Comparison of ENCODE assay signal across 8 mouse cellular contexts in genomic region chr19:30174074-30174670, GRCm38 (mm10). TPM values are rescaled to one million over a fixed set of nuclear protein-coding genes. Genes with fewer than 3 reads are reported as not detected.
DNase-seq lines count a peak whose midpoint lies in the region; ATAC-seq and TF ChIP-seq lines count a peak whose summit lies in the region.

No protein-coding gene starts in this region.

- ATAC-seq in hindbrain, embryonic 11.5 days (ENCODE audit: low FRiP score) = no peak
- no peak for ATAC-seq in liver, embryonic 16.5 days (ENCODE audit: low read depth)

- TF ChIP-seq CTCF in E14TG2a.4 (conservative IDR thresholded peaks at IDR 0.05; ENCODE audit: low read length) = no peak

- H3K9ac ChIP-seq in hindbrain, embryonic 11.5 days (ENCODE audit: low read depth, low read length) = peak overlapping the region; percentile 75
- H3K9ac ChIP-seq in liver, embryonic 16.5 days (ENCODE audit: low read depth, low read length) = no peak overlapping the region; the same call in 1 of the 2 replicates

- H3K36me3 ChIP-seq in E14TG2a.4 (ENCODE audit: insufficient read depth, low read length) = peaks cover 38% of the 10 kb centered on the region
- no peaks in the 10 kb centered on the region for H3K36me3 ChIP-seq in hindbrain, embryonic 11.5 days (ENCODE audit: control insufficient read depth, insufficient read depth, low read length)
- no peaks in the 10 kb centered on the region for H3K36me3 ChIP-seq in liver, embryonic 16.5 days (ENCODE audit: control insufficient read depth, insufficient read depth)

- no peak overlapping the region for H3K27ac ChIP-seq in hindbrain, embryonic 11.5 days (ENCODE audit: low read depth, low read length)
- H3K27ac ChIP-seq in liver, embryonic 16.5 days (ENCODE audit: low read length) = no peak overlapping the region

- H3K4me3 ChIP-seq in E14TG2a.4 (replicated peaks; ENCODE audit: low read length) = peak overlapping the region; percentile 89
- H3K4me3 ChIP-seq in hindbrain, embryonic 11.5 days (ENCODE audit: low read depth, low read length) = peak overlapping the region; percentile 76
- H3K4me3 ChIP-seq in liver, embryonic 16.5 days (ENCODE audit: low read depth, low read length) = peak overlapping the region; percentile 61

- peaks cover 64% of the 10 kb centered on the region for H3K4me1 ChIP-seq in E14TG2a.4 (replicated peaks; ENCODE audit: low read depth, low read length)
- no peaks in the 10 kb centered on the region for H3K4me1 ChIP-seq in hindbrain, embryonic 11.5 days (replicated peaks; ENCODE audit: control insufficient read depth, insufficient read depth, low read length)
- peaks cover 3% of the 10 kb centered on the region; the same call in 1 of the 2 replicates for H3K4me1 ChIP-seq in liver, embryonic 16.5 days (ENCODE audit: control insufficient read depth, low read depth, low read length)

- WGBS in hindbrain, embryonic 11.5 days = 3% methylated on average over 15 of the region's 15 CpGs
- 5% methylated on average over 15 of the region's 15 CpGs for whole genome bisulfite sequencing in liver, embryonic 16.5 days (ENCODE audit: insufficient replicate concordance)

- H3K27me3 ChIP-seq in E14TG2a.4 (ENCODE audit: insufficient read depth, low read length) = no peaks in the 10 kb centered on the region
- no peaks in the 10 kb centered on the region for H3K27me3 ChIP-seq in hindbrain, embryonic 11.5 days (ENCODE audit: control insufficient read depth, insufficient read depth, low read length)
- H3K27me3 ChIP-seq in liver, embryonic 16.5 days (ENCODE audit: control insufficient read depth, insufficient read depth, low read depth, low read length) = peaks cover 28% of the 10 kb centered on the region

- peak; percentile 60 for DNase-seq in ES-CJ7 (ENCODE audit: low read depth, low spot score)
- peak; percentile 54 for DNase-seq in hindbrain, embryonic 11.5 days (ENCODE audit: low spot score)
- DNase-seq in cerebellum, postnatal 25 days = no peak
- DNase-seq in cerebellum, adult 11 months = no peak
- DNase-seq in layer of hippocampus, postnatal 25 days (ENCODE audit: extremely low spot score in 1 of 2, low spot score in 1 of 2) = no peak
- DNase-seq in adrenal gland, adult 2 months = no peak

- peaks cover 3% of the 10 kb centered on the region; the same call in 1 of the 2 replicates for H3K9me3 ChIP-seq in E14TG2a.4 (ENCODE audit: low read length)
- no peaks in the 10 kb centered on the region for H3K9me3 ChIP-seq in hindbrain, embryonic 11.5 days (ENCODE audit: control insufficient read depth, low read length)
- no peaks in the 10 kb centered on the region for H3K9me3 ChIP-seq in liver, embryonic 16.5 days (replicated peaks; ENCODE audit: control insufficient read depth, low read length)

- peak overlapping the region; percentile 95 for H3K4me2 ChIP-seq in hindbrain, embryonic 11.5 days (replicated peaks; ENCODE audit: low read depth, low read length)
- peak overlapping the region; percentile 42 for H3K4me2 ChIP-seq in liver, embryonic 16.5 days (ENCODE audit: low read depth, low read length)

RNA-seq across cellular contexts. Expression of gene Gldc, which starts 1.1 kb away (rescaled TPM):
- 18.7 and 22.0 TPM in 2 replicates for polyA plus RNA-seq in hindbrain, embryonic 11.5 days (2014; fragmentation: Nextera tagmentation; extraction: Ambion mirVana)
- polyA plus RNA-seq in liver, embryonic 16.5 days (2015; fragmentation: Nextera tagmentation; extraction: Ambion mirVana) = 25.6 and 28.5 TPM in 2 replicates
- total RNA-seq in layer of hippocampus, postnatal 25 days (2021) = 10 to 100 TPM; 32.6 to 33.0 TPM
- under 1 TPM; 0.86 to 0.92 TPM for total RNA-seq in adrenal gland, adult 2 months (2021)
- polyA plus RNA-seq in adrenal gland, adult 2 months (2012; rRNA removed) = 0.52 and 0.54 TPM in 2 replicates

RNA-seq across cellular contexts. Expression of gene Mbl2, which starts 58.6 kb away (rescaled TPM):
- not detected in 2 replicates for polyA plus RNA-seq in hindbrain, embryonic 11.5 days (2014; fragmentation: Nextera tagmentation; extraction: Ambion mirVana)
- 4.2 and 6.7 TPM in 2 replicates for polyA plus RNA-seq in liver, embryonic 16.5 days (2015; fragmentation: Nextera tagmentation; extraction: Ambion mirVana)
- not detected for total RNA-seq in layer of hippocampus, postnatal 25 days (2021)
- 1 to 10 TPM in 1 of 2 experiments, not detected in 1; 1.1 TPM for total RNA-seq in adrenal gland, adult 2 months (2021)
- polyA plus RNA-seq in adrenal gland, adult 2 months (2012; rRNA removed) = not detected in 2 replicates

Comparison
In these comparisons a context has a peak if more than half of its experiments do, and no peak if none do; other contexts are left out.
1. DNase-seq: peak in ES-CJ7 (single experiment) and hindbrain, embryonic 11.5 days (single experiment); none in cerebellum, postnatal 25 days (0 of 2), cerebellum, adult 11 months (single experiment), layer of hippocampus, postnatal 25 days (0 of 2) and adrenal gland, adult 2 months (single experiment).
2. RNA of gene Gldc, which starts 1.1 kb away (polyA plus RNA-seq): 25.6 to 28.5 TPM in liver, embryonic 16.5 days and 18.7 to 22.0 TPM in hindbrain, embryonic 11.5 days; 0.52 to 0.54 TPM in adrenal gland, adult 2 months; every median in the first group is over 10 times any median in the second.
3. Peak in every context shown above with its lines, with median percentiles within 50 percentile points of each other: H3K4me3 ChIP-seq.